Mouse (Mus musculus): ENCODE data around the gene Gxylt1. TPM values are rescaled to one million over a fixed set of nuclear protein-coding genes. Genes with fewer than 3 reads are reported as not detected.
"Not testable (repeated sequence)": the region's sequence is repeated elsewhere in the genome, so short reads cannot be mapped to it uniquely, and the experiment has no call there.

Gxylt1 gene
- total RNA-seq, 2 experiments from 2014 or later: 5.9 to 6.8 TPM

DNA sequence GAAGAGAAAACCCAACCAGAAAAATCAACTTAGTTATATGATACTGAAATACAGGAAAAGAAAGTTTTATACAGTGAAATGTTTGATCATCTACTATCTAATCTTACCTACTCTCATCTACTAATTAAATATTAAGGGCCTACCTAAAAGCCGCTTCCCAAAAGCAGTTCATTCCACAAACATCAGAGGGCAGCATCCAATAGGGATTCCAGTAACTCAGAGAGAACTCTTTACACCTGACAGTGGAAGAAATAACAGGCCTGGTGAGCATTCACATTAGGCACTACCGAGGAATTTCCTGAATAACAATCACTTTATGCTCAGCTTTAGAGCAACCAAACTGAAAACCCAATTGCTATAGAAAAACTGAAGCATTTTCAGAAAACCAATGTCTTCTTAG lies 9.3 kb downstream of the Gxylt1 start:
- intact Hi-C loops (cut with DNase I; ENCODE audit: low total_unique reads): loop anchor here (2.0 to 10.0 kb wide), 4 partner anchors 69 to 949 kb away; partner anchors contain the start of gene Yaf2
- peak; percentile 30 for DNase-seq

DNA sequence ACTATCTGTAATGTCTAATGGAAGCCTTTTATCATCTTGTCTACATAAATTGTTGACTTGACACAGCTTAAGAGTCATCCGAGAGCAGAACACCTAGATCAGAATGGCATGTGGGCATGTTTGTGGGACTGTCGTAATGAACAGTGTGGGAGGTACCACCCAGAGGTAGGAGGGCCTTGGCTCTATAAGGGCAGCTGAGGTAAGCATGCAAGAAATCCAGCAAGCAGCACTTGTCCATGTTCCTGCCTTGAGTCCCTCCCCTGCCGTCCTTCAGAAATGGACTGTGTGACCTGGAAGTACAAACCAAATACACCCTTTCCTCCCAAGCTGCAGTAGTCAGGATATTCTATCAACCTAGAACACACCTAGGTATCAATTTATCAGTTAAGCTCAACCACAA lies 9.7 kb downstream of the Gxylt1 start:
- intact Hi-C loops (cut with DNase I; ENCODE audit: low total_unique reads): loop anchor here (2.0 to 10.0 kb wide), 4 partner anchors 70 to 950 kb away; partner anchors contain the start of gene Yaf2
- DNase-seq: no peak

DNA sequence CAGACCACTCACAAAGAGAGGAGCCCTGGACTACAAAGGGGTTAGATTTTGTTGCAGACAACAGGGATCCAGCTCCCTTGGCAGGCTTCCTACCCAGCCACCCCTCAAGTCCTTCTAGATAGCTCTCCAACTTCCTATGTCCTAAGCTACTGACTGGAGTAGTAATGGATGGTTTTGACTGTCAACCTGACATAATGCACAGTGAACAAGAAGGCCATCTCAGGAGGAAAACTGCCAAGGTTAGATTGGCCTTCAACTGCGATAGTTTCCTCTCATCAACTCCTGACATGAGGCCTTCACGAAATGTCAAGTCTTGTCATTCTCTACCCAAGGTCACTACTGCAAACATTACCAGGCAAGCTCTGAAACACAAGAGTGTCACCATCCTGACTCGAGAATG lies 10.8 kb downstream of the Gxylt1 start:
- intact Hi-C loops (cut with DNase I; ENCODE audit: low total_unique reads): loop anchor here (2.0 to 10.0 kb wide), 4 partner anchors 71 to 951 kb away; partner anchors contain the start of gene Yaf2
- DNase-seq: no peak

DNA sequence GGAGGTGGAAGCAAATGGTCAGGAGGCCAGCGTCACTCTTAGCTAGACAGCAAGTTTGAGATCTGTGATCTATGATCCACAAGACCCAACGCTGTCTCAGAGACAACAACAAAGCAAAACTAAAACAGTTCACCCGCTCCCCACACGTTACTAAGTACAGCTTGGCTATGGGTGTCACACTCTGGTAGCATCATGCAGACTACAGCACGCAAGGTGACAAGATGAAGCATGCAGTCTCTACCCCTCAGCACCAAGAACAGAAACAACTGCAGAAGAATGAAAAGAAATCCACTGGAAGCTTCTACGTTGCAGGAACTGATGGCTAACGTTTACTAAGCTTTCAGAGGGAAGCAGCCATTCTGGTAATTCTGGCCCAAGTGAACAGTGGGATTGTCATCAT lies 11.4 kb downstream of the Gxylt1 start:
- no peak for DNase-seq
- intact Hi-C loops (cut with DNase I; ENCODE audit: low total_unique reads): loop anchor here (10.0 kb wide), 3 partner anchors 71 to 951 kb away; partner anchors contain the start of gene Yaf2

DNA sequence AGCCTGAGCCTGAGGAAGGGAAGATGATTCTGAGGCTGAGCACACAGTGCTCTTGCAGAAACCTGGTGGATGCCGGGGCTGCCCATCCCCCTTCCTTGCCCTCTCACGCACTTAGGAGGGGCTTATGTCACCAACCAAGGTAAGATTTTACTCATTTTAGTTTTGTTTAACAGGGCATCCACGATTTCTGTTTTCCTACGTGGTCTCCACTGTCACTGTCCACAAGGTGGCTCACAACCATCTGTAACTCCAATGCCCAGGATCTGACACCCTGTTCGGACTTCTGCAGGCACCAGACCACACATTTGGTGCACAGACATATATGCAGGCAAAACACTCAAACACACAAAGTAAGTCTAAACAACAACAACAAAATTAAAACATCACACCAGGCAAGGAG lies 12.2 kb downstream of the Gxylt1 start:
- no peak for DNase-seq
- intact Hi-C loops (cut with DNase I; ENCODE audit: low total_unique reads): loop anchor here (10.0 kb wide), 3 partner anchors 72 to 952 kb away; partner anchors contain the start of gene Yaf2

DNA sequence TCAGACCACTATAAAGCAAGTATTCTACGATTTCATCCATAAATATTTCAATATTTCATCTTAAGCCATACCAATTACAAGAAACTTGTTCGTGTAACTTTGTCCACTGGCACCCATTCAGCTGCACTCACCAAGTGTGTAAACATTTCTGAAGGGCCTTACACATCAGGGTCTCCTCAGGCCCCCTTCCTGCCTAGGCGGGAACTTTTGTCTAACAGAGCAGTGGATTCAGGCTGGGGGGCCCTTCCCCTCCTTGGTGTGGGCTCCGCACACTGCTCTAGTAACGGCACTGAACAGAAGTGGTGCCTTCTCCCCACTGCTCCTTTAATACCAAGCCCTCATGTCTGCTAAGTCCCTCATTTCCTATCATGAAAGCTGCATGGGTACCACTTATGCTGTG lies 12.7 kb downstream of the Gxylt1 start:
- DNase-seq: no peak
- intact Hi-C loops (cut with DNase I; ENCODE audit: low total_unique reads): loop anchor here (10.0 kb wide), 3 partner anchors 73 to 953 kb away; partner anchors contain the start of gene Yaf2

DNA sequence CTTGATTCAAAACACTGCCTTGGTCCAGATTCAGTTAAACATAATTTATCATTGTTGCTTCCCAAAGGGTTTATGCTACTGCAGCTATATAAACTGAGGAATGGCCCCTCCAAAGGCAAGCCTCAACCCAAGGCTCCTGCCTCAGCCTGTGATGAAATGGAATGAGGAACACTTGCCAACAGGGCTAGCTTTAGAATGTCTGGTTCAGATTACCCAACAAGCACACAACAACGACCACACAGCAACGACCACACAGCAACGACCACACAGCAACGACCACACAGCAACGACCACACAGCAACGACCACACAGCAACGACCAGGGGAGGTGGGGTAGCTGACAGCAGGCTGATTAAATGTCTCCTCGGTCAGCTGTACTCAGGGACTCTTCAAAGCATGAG lies 15.0 kb downstream of the Gxylt1 start:
- no peak for DNase-seq
- intact Hi-C loops (cut with DNase I; ENCODE audit: low total_unique reads): loop anchor here (10.0 kb wide), 3 partner anchors 75 to 955 kb away; partner anchors contain the start of gene Yaf2

DNA sequence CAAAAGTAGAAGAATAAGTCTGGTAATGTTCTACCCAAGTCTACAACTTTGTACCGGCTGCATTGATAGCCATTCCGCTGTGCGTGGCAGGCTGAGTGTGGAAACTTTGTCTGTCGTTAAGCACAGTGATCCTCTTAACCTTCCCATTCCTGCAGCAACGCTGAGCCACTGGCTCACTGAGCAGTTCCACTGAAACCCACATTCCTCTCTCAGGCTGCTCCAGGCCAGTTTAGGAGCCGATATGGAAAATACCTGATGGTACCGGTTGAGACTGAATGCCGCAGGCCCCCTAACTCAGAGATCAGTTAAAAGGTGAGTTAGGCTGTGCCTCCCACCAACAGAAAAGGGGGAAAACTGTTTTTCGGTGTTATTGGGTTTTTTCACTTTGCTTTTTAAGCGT lies 19.7 kb downstream of the Gxylt1 start:
- intact Hi-C loops (cut with DNase I; ENCODE audit: low total_unique reads): no loop called here

DNA sequence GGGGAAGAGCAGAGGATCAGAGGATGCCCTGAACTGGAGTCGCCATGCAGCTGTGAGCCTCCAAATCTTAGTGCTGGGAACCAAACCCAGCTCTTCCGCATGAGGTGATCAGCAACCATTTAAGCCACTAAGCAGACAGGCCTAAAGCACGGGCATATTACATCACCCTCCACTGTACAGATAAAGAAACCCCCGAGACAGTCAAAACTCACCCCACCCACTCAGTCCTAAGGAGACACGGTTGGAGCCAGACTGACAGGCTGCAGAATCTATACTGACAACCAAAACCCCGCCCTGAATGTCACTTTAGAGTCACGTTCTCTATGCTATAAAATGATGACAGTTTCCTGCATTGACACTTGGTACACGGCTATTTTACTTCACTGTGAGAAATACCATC lies 21.8 kb downstream of the Gxylt1 start:
- intact Hi-C loops (cut with DNase I; ENCODE audit: low total_unique reads): no loop called here
- no peak for DNase-seq

More for the DNA sequence above, 19.7 kb downstream of the Gxylt1 start:
- no peak for DNase-seq

DNA sequence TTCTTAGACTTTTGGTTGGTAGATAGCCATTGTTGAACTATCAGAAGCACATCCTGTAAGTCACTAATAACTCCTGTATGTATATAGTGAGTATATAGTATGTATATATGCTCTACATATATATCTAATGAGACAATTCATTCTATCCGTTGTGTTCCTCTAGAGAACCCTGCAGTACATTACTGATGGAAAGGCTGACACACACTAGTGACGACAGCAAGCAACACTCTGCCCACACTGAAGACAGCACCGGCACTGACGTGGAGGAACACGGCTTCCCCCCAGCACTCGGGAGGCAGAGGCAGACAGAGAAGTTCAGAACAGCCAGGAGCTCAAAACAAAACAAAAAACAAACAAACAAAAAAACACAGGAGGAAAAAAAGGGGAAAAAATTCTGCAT lies 22.6 kb downstream of the Gxylt1 start:
- intact Hi-C loops (cut with DNase I; ENCODE audit: low total_unique reads): no loop called here
- no peak for DNase-seq

DNA sequence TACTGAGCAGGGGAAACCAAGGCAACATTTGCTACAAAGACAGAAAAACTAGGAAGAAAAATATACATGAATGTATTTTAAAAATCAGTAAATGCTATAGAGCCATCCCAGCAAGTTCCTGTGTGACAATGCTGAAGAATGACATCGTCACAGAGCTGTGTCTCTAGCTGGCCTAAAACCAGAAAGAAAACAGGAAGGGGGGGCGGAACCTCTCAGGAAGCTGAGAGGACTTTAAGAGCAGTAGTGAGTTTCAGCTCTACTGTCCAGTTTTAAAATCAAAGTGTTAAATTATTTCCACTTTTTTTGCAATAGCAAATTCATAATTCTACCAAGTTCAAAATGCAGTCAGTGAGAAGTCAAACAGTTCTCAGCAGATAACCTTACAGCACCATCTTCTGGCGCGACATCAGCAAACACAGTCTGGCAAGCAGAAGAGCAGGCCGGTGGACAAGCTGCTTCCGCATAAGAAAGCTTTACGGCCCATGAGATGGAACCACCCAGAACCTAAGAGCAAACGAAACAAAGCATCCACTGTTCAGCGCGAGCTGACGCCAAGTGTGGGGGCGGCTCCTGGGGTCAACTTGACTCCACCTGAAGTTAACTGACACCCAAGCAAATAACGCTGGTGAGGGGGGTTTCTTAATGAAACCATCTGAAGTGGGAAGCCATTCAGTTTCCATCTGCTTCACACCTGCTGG lies 23.3 kb downstream of the Gxylt1 start:
- DNase-seq: peak; percentile 22
- intact Hi-C loops (cut with DNase I; ENCODE audit: low total_unique reads): no loop called here

DNA sequence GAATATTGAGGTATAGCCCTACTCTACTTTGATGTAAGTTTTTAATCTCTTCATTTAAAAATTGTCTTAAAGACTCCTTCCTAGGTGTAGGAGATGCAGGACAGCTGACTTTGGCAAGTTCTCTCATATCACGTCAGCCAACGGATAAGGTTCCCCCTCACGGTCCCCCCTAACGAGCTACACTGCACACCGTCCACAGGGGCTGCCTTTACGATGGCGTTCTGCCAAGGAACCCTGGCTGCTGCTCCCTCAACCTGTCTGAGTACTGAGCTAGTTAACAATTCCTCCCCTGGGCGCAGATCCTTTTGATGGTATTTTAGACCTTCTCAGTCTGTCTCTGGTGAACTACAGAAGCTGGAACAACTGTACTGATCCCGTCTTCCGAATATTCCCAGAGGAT lies 31.8 kb downstream of the Gxylt1 start:
- intact Hi-C loops (cut with DNase I; ENCODE audit: low total_unique reads): no loop called here
- no peak for DNase-seq

DNA sequence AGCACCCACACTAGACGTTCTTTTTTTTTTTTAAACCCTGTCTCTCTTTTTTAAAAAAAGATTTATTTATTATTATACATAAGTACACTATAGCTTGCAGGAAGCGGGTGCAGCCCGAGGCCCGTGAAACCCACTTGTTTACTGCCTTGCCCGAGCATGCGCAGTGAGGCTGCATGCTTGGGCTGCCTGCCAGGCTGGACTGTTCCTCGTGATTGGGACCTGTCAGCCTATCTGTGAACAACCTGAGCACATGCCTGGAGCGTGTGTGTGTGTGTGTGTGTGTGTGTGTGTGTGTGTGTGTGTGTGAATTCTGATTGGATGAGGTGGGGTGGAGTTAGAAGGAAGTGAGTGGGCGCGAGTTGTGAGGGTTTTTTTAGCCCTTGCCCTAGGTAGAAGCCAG lies 38.5 kb downstream of the Gxylt1 start:
- DNase-seq; intact Hi-C loops (cut with DNase I; ENCODE audit: low total_unique reads): not testable (repeated sequence)

DNA sequence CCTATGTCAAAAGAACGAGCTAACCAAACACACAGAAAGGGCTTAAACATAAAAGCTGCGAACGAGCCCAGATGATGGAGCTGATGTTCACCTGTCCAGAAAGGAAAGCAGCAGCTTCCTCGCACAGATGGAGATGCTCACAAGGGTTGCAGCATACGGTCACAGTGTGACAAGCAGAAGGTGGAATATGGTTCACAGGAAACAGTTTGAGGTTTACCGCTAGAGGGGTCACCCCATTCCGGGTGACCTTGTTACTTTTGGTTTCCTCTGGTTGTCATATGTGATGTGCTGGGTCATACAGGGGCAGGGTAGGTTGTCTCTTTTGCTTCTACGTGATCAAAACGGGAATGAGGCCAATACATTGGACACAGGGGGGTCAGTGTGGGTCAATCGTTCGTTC lies 46.0 kb downstream of the Gxylt1 start:
- no peak for DNase-seq
- intact Hi-C loops (cut with DNase I; ENCODE audit: low total_unique reads): no loop called here

DNA sequence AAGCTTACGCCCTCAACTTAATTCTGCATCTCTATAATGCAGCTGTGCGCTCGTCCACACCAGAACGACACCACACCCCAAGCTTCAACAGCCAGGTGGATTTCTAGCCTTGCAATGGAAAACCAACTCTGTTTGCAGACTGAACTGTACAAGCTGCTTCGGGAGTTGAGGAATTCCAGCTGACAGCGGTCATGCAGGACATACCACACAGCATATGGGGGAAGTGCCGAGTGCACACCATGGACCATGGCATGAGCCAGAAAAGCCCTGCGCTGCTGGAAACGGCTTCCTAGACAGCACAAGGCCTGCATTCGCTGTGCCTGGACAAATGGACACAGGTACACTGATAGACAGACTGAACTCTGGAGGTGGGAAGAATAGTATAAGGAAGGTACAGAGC lies 46.6 kb downstream of the Gxylt1 start:
- intact Hi-C loops (cut with DNase I; ENCODE audit: low total_unique reads): no loop called here
- no peak for DNase-seq

DNA sequence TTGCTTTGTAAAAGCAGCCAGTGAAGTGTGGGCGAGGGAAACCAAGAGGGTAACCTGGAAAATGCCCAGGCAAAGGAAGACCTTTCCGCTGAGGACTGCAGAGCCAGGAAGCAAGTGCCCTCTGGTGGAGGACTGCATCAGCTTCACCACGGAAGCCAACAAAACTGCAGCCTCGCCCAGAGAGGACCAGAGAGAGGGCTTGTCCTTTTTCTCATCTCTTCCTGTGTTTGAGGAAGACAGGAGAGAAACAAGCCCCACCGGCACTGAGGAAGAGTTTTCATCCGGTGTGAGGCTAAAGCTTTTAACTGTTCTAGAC lies 47.3 kb downstream of the Gxylt1 start:
- intact Hi-C loops (cut with DNase I; ENCODE audit: low total_unique reads): no loop called here

DNA sequence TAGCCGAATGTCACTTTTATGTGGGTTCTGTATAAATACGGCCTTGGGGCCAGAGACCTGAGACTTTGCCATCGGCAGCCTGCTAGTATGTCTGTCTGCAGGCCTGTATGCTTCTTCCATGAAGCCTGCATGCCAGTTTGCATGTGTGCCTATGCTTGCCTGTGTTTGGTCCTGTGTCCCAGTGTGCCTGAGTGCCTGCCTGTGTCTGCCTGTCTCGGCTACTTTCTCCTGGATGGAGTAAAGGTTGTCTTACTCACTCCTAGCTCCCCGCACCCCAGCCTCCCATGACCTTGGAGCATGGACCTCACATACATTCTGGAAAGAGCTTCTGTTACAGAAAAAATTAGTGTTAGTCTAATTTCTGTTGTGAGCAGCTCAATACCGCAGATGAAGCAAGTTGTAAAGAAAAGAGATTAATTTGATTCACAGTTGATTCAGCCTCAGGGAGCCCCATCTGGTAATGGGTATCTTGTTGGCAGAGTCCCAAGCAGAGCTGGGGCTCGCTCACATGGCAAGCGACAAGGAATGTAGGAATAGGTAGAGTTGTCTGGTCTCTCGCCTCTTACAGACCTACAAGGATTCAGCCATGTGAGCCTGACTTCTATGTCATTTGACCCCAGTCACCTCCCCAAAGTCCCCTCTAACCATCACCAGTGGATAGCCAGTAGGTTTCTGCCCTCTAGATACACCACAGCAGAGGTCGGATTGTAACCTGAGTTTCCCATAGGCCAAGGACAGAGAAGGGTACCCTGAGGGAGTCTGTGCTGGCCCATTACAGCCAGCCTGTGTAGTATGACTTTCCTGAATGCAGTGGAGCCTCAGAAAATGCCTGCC lies 47.8 kb downstream of the Gxylt1 start:
- DNase-seq: no peak
- intact Hi-C loops (cut with DNase I; ENCODE audit: low total_unique reads): no loop called here

More for the DNA sequence above, 47.3 kb downstream of the Gxylt1 start:
- DNase-seq: peak; percentile 11

DNA sequence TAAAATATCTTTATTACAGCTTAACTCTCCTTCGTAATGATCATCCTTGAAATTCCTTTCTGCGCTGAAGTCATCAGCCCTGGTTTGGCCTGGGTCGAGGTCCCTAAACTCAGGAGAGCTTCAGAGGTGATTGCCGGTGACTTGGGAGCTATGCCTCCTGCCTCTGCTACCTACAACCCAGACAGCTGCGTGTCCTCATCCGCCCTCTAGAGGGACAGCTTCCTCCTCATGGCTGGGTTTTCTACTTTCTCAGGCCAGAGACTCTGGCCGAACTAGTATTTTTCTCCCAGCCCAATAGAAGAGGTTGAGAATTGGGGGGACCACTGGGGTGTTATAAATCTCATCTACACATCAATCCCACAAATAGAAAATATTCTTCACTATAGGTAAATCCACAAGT lies 52.5 kb downstream of the Gxylt1 start:
- intact Hi-C loops (cut with DNase I; ENCODE audit: low total_unique reads): no loop called here
- DNase-seq: no peak

DNA sequence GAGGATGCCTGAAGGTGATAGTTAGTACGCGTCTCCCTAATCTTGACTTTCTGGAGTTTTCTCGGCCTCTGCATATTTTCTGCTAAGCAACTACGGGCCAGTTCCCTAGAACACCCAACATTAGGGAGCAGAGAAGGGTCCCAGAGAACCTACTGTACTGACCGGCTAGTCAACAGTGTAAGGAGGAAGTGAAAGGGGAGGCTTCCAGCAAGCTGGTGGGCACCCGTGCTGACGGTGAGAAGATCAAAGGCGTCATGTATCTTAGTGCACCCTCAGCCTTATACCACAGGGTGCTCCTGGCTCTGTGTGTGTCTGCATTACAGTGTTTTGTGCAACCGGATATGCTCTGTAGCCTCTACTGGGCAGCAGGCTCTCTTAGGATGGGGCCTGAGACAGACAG lies 62.4 kb downstream of the Gxylt1 start:
- intact Hi-C loops (cut with DNase I; ENCODE audit: low total_unique reads): loop anchor here (5.0 to 10.0 kb wide), 2 partner anchors 120 to 948 kb away; no protein-coding TSS in a partner anchor
- no peak for DNase-seq

DNA sequence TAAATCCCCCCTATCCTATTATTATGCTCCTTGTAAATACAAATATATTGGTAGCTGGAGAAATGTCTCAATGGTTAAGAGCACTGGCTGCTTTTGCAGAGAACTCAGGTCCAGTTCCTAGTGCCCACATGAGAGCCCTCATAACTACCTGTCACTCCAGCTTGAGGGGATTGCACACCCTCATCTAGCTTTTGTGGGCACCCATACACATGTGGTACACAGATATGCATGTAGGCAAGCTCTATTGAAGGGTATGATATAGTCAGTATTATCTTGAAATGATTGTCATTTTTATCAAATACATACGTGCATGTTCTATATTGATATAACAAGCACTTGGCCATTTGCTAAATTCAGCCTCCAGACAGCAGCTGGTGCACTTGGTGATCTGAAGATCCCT lies 70.1 kb downstream of the Gxylt1 start:
- DNase-seq: no peak
- intact Hi-C loops (cut with DNase I; ENCODE audit: low total_unique reads): no loop called here

DNA sequence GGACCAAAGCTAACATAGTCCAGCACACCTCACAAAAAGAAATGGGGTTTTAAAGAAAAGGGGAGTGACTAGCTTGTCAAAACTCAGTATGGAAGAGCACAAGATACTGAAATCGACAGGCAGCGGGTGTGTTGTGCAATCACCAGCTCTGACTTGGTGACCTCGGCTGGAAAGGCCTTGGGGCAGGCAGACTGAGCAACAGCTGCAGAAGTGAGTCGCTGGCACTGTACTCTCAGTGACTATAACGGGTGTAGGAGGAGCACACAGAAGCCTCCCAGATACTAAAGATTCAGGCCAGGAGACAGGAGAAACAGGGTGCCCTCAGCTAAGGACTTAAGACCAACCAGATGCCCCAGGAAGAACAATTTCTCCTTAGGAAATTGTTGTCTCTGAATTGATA lies 73.0 kb downstream of the Gxylt1 start:
- intact Hi-C loops (cut with DNase I; ENCODE audit: low total_unique reads): no loop called here
- no peak for DNase-seq
